Mouse (Mus musculus) thymus, postnatal 36 days (tissue): ENCODE measurements around the gene Ppp4r2.

Source experiments
- DNase-seq, 2 experiments: peaks; one replicate each; pipeline ENCODE4 v3.0.0; 2022; ENCODE audit warnings: mixed read lengths in 2 of 2

Gene Ppp4r2

GRCm38 (mm10) chr6:100833355-100833754 lies at the start of gene Ppp4r2:
Gene Ppp4r2 (plus strand): TSS chr6:100833622.
- peak; percentile 92 for DNase-seq

DNA sequence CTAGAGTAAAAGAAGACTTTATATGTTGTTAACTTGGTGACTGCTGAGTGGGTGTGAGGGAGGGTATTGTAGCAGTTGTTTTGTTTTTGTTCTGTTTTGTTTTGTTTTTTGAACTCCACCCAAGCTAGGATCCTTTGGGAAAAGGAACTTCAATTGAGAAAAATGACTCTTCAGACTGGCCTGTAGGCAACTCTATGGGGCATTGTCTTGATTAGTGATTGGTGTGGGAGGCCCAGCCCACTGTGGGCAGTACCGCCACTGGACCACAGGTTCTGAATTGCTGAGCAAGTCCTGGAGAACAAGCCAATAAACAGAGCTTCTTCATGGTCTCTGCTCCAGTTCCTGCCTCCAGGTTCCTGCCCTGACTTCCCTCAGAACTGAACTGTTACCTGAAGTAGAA lies 45.7 kb upstream of the Ppp4r2 start:
- no peak for DNase-seq

GRCm38 (mm10) chr6:100789161-100789560 lies 44.3 kb upstream of the Ppp4r2 start:
- no peak for DNase-seq

- no peak for DNase-seq
These were observed 41.3 kb upstream of the Ppp4r2 start for GRCm38 (mm10) chr6:100792055-100792659.

DNA sequence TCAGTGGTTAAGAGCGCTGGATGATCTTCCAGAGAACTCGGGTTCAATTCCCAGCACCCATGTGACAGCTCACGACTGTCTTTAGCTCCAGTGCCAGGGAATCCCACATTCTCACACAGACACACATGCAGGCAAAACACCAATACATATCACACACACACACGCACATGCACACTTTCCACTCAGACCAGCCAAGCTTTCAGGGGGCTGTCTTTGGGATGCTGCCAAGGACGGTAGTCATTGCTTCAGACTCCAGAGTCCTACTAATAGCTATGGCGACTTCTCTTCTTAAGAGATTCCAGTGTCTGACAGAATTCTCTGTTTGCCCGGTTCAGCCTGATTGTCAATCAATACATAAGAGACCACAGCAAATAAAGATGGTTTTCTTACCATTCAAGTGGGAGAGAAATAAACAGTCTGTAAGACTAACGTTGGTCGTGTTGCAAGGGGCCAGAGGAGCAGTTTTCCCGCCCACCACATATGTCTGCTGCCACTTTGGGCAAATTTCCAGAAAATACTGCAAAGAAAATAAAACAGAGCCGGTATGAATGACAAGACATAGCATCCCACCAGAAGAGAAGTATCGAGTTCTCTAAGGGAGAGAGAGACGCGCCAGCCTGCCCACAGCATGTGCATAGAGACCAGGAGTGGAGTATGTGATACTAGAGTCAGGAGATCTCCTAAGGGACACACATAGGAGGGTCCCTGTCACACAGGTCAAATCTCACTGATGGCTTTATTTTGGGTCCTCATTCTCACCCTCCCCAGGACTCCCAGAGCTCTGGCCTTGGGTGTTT lies 40.3 kb upstream of the Ppp4r2 start:
- DNase-seq = no peak

DNA sequence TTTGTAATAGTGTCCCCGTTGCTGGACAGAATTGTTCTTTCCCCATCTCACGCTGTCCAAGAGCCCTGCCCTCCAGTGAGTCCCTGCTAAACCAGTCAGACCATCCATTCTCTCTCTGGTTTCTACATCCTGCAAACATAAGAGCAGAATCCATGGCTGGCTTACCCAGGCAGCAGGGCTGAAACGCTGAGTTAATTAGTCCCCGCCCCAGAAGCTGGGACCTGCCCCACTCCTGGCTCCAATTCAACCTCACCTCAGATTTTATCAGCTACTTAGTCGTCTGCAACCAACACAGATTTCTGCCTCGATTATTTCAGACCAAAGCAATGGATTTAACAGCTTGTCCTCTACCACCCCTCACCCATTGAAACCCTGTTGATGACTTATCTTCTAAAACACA lies 37.6 kb upstream of the Ppp4r2 start:
- no peak for DNase-seq

DNA sequence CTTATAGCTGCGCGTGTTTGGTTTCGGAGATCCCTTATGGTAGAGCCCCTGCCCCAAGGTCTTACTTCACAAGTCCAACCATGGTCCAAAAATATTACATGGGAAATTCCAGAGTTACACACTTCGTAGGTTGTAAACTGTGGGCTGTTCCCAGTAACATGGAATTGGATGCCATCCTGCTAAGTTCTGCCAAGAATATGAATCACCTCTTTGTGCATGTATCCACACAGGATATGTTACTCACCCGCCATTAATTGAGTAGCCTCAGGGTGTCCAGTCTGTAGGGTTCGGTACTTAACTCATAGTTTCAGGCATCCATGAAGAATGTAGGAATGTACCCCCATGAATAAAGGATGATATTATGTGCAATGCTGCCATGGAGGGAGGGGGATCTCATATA lies 34.1 kb upstream of the Ppp4r2 start:
- no peak for DNase-seq

- DNase-seq = no peak
These were observed 33.7 kb upstream of the Ppp4r2 start for GRCm38 (mm10) chr6:100799766-100800165.

GRCm38 (mm10) chr6:100800497-100800955 lies 32.9 kb upstream of the Ppp4r2 start:
- peak; percentile 1 to 10 for DNase-seq

GRCm38 (mm10) chr6:100802381-100803083 lies 30.9 kb upstream of the Ppp4r2 start:
- DNase-seq = no peak

DNA sequence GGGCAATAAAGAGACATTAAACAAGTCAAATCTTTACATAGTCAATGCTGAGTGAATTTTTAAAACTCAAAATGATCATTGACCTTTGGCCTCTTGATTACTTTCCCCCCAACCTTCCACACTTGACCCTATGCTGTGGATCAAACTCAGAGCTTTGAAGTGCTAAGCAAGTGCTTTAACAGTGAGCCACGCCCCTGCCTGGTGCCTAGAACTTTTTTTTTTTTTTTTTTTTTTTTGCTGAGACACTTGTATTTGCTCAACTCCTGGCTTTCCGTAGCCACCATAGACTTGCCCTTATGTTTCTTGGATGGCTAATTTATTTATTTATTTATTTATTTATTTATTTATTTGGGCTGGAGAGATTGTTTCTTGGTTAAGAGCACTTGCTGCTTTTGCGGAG lies 30.2 kb upstream of the Ppp4r2 start:
- DNase-seq = no peak

- no peak for DNase-seq
These were observed 26.2 kb upstream of the Ppp4r2 start for GRCm38 (mm10) chr6:100807187-100807586.

- DNase-seq = no peak
These were observed 25.7 kb upstream of the Ppp4r2 start for GRCm38 (mm10) chr6:100807746-100808145.

GRCm38 (mm10) chr6:100808221-100808778 lies 25.1 kb upstream of the Ppp4r2 start:
- DNase-seq = no peak

DNA sequence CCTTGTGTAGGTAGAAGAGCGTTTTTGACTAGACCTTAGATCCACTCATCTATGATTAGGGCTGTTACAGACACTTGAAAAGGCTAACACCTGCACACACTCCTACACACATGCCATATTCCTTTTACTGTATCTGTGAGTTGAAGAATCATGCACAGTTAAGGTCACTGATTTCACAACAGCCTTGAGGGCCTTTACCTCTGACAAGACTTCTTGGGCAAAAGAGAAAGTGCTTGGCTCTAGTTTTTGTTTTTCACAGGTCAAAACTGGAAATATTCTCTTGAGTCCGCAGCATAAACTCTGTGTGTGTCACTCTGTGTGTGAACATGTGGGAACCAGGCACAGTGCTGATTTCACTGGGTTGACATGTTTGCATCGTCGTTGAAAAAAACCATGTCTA lies 23.3 kb upstream of the Ppp4r2 start:
- DNase-seq = no peak

DNA sequence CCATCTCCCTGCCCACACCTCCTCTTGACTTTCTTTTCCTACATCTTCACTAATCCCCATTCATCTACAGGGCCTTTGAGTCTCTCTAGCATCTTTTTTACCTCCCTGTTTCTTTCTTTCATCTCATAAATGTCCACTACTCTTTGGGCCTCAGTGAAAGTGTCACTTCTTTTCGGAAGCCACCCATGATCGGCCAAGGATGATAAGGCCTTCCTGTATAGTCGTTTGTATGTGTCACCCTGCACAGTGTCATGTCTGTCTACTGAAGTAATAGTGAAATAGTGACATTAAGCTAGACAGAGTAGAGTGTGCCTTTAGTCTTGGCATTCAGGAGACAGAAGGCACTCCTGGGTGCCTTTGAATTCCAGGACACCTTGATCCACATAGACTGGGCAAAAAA lies 21.7 kb upstream of the Ppp4r2 start:
- no peak for DNase-seq

GRCm38 (mm10) chr6:100821367-100821766 lies 12.1 kb upstream of the Ppp4r2 start:
- DNase-seq = no peak

- no peak for DNase-seq
These were observed 10.1 kb upstream of the Ppp4r2 start for GRCm38 (mm10) chr6:100823356-100823755.

- no peak for DNase-seq
These were observed 8.9 kb upstream of the Ppp4r2 start for GRCm38 (mm10) chr6:100824381-100824965.

- DNase-seq = no peak
These were observed 7.4 kb upstream of the Ppp4r2 start for GRCm38 (mm10) chr6:100826046-100826445.

DNA sequence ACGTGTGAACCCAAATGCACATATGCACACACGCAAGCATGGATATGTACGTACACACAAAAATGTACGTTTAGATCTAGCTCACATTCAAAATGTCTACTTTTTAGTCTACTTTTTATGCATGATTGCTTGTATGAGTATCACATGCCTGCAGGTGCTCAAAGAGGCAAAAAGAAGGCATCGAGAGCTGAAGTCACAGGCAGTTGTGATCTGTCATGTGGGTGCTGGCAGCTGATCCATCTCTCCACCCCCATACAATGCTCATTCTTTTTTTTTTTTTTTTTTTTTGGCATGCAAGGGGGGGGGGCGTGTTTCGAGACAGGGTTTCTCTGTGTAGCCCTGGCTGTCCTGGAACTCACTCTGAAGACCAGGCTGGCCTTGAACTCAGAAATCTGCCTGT lies 4.9 kb upstream of the Ppp4r2 start:
- DNase-seq = no peak

- DNase-seq = no peak
These were observed 3.7 kb upstream of the Ppp4r2 start for GRCm38 (mm10) chr6:100829770-100830169.

DNA sequence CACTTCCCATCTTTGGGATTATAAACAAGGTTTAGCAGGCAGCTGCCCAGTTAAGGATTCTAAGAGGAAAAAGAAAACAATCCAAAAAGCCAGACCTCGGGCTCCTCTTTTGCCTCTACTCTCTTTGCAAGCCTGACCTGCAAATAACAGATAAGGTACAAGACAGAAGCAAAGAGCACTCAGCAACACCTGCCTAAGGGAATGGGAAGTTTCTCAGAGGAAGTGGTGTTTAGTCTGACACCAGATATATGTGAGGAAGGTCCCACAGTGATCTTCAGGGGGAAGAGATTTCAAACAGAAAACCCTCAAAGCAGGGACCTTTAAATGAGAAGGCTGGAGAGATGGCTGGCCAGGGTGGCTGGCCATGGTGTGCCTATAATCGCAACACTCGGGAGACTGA lies 2.2 kb upstream of the Ppp4r2 start:
- DNase-seq = no peak
